Mouse (Mus musculus): ENCODE measurements around the gene Vwce. TPM values are rescaled to one million over a fixed set of nuclear protein-coding genes. Genes with fewer than 3 reads are reported as not detected.
A peak's percentile ranks its signal among the peaks of the same experiment; 100 is the strongest.

The Vwce gene
- polyA plus RNA-seq, 1 experiment from 2014 or later: 7.6 TPM

- Histone ChIP-seq H3K27me3 (replicated peaks) (no peaks in the 10 kb centered on the region), H3K27ac (peak overlapping the region; percentile 85), H3K4me3 (peak overlapping the region; percentile 82), H3K9ac (peak overlapping the region; percentile 94), H3K4me2 (peak overlapping the region; percentile 76), H3K36me3 (peaks cover 40% of the 10 kb centered on the region), H3K4me1 (peaks cover 50% of the 10 kb centered on the region), H3K9me3 (replicated peaks) (no peaks in the 10 kb centered on the region)
- 56% methylated on average over 3 of the region's 3 CpGs for WGBS (ENCODE audit: insufficient replicate concordance)
- no peak for ATAC-seq
Measured at GRCm38 (mm10) chr19:10604534-10604933, 29.5 kb upstream of the Vwce start.

DNA sequence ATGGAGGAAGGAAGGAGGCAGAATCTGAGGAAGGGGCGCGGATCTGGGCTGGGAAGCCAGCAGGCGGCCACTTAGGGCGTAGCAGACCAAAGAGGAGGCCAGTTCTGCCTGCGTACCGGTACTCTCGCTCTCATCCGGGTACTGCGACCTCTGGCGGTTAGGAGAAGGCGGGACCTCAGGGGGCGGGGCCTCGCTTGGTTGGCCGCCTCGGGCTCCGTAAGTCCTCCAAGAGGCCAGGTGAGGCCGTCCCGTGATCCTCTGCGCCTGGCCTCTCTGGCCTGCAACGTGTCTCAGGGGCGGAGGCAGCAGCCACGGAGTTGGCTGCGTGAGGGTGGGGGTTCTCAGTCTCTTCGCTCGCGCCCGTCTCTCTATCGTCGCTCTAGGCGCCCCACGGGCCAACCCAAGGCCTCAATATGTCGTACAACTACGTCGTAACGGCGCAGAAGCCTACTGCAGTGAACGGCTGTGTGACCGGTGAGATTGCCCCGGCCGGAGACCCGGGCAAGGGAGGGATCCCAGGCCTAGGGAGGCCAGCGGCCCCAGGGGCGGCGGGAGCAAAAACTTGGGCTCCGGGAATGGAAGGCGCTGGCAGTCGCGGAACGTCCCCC, 28.6 kb upstream of the Vwce start, which contains the start of the genes Ddb1 and Tkfc:
TSS of gene Ddb1 (plus strand) at position 35 of the 608 bp plus-strand sequence.
TSS of gene Tkfc (minus strand) at position 362 of the 608 bp plus-strand sequence.
- Histone ChIP-seq H3K9ac (peak within 1 kb of the TSS; percentile 94), H3K4me3 (peak within 1 kb of the TSS; percentile 82), H3K4me2 (peak within 1 kb of the TSS; percentile 76), H3K27me3 (replicated peaks) (no peaks in the 10 kb centered on the region), H3K9me3 (replicated peaks) (no peaks in the 10 kb centered on the region), H3K27ac (peak within 1 kb of the TSS; percentile 92), H3K36me3 (peaks cover 40% of the 10 kb centered on the region), H3K4me1 (peaks cover 50% of the 10 kb centered on the region)
- WGBS (ENCODE audit: insufficient replicate concordance): under 1% methylated on average over 49 of the region's 49 CpGs
- ATAC-seq: peak; percentile 97

- Histone ChIP-seq H3K36me3 (peaks cover 44% of the 10 kb centered on the region), H3K4me3 (peak overlapping the region; percentile 82), H3K4me2 (peak overlapping the region; percentile 76), H3K4me1 (peaks cover 50% of the 10 kb centered on the region), H3K9me3 (replicated peaks) (no peaks in the 10 kb centered on the region), H3K27ac (peak overlapping the region; percentile 92), H3K27me3 (replicated peaks) (no peaks in the 10 kb centered on the region), H3K9ac (peak overlapping the region; percentile 94)
- peak; percentile 38 for ATAC-seq
- WGBS (ENCODE audit: insufficient replicate concordance): 4% methylated on average over 20 of the region's 20 CpGs
Measured at GRCm38 (mm10) chr19:10605901-10606622, 28.0 kb upstream of the Vwce start.

GRCm38 (mm10) chr19:10608573-10609240, 25.3 kb upstream of the Vwce start:
- H3K36me3 ChIP-seq: peaks cover 70% of the 10 kb centered on the region
- no peak for ATAC-seq

GRCm38 (mm10) chr19:10634872-10635318, 882 bp downstream of the Vwce start:
- H3K4me1 ChIP-seq: peaks cover 62% of the 10 kb centered on the region
- WGBS (ENCODE audit: insufficient replicate concordance): 3% methylated on average over 21 of the region's 21 CpGs

More at GRCm38 (mm10) chr19:10608573-10609240, 25.3 kb upstream of the Vwce start:
- H3K4me3 ChIP-seq: no peak overlapping the region
- H3K9me3 ChIP-seq (replicated peaks): no peaks in the 10 kb centered on the region
- H3K27ac ChIP-seq: no peak overlapping the region
- H3K9ac ChIP-seq: no peak overlapping the region
- no peaks in the 10 kb centered on the region for H3K27me3 ChIP-seq (replicated peaks)
- peaks cover 33% of the 10 kb centered on the region for H3K4me1 ChIP-seq
- no peak overlapping the region for H3K4me2 ChIP-seq
- WGBS (ENCODE audit: insufficient replicate concordance): 92% methylated on average over 5 of the region's 5 CpGs

DNA sequence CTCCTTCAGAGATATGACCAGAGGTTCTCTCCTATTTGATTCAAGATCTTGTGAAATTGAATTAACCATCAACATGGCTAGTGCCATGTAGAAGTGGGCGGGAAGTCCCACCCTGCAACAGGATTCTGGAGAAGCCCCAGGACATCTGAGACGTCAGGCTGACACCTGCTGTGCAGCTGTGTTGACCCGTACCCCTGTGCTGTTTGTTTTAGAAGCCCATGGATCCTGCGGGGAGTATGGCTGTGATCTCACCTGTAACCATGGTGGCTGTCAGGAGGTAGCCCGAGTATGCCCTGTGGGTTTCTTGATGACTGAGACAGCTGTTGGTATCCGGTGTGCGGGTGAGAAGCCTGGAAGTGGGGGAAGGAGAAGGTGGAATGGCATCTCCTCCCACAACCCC, 3.8 kb downstream of the Vwce start:
- 0 out of 2 replicates have a peak, but pooled peaks cover 3% of the 10 kb centered on the region for H3K36me3 ChIP-seq
- H3K9me3 ChIP-seq (replicated peaks): no peaks in the 10 kb centered on the region
- ATAC-seq: no peak
- no peak overlapping the region for H3K9ac ChIP-seq
- H3K4me1 ChIP-seq: peaks cover 73% of the 10 kb centered on the region
- H3K4me2 ChIP-seq: no peak overlapping the region
- H3K27me3 ChIP-seq (replicated peaks): peaks cover 8% of the 10 kb centered on the region; the same call in 1 of the 2 replicates
- H3K27ac ChIP-seq: no peak overlapping the region
- 57% methylated on average over 7 of the region's 7 CpGs for WGBS (ENCODE audit: insufficient replicate concordance)
- no peak overlapping the region for H3K4me3 ChIP-seq

More at GRCm38 (mm10) chr19:10634872-10635318, 882 bp downstream of the Vwce start:
- Histone ChIP-seq H3K4me3 (peak overlapping the region; percentile 67), H3K27me3 (replicated peaks) (no peaks in the 10 kb centered on the region), H3K9ac (peak overlapping the region; percentile 86), H3K9me3 (replicated peaks) (no peaks in the 10 kb centered on the region), H3K36me3 (peaks cover 25% of the 10 kb centered on the region), H3K27ac (peak overlapping the region; percentile 81), H3K4me2 (peak overlapping the region; percentile 99)
- ATAC-seq: peak; percentile 88

GRCm38 (mm10) chr19:10640080-10640479, 6.1 kb downstream of the Vwce start:
- Histone ChIP-seq H3K36me3 (peaks cover 11% of the 10 kb centered on the region; the same call in 1 of the 2 replicates), H3K9ac (peak overlapping the region; percentile 47), H3K27ac (peak overlapping the region; percentile 58), H3K4me3 (no peak overlapping the region; the same call in 1 of the 2 replicates), H3K4me1 (peaks cover 59% of the 10 kb centered on the region), H3K9me3 (replicated peaks) (no peaks in the 10 kb centered on the region), H3K27me3 (replicated peaks) (peaks cover 15% of the 10 kb centered on the region), H3K4me2 (peak overlapping the region; percentile 48)
- WGBS (ENCODE audit: insufficient replicate concordance): 6% methylated on average over 5 of the region's 5 CpGs
- ATAC-seq: peak; percentile 72

GRCm38 (mm10) chr19:10640589-10641378, 6.8 kb downstream of the Vwce start:
- no peak overlapping the region; the same call in 1 of the 2 replicates for H3K9ac ChIP-seq
- peak overlapping the region; percentile 58 for H3K27ac ChIP-seq
- peaks cover 17% of the 10 kb centered on the region for H3K27me3 ChIP-seq (replicated peaks)
- WGBS (ENCODE audit: insufficient replicate concordance): 53% methylated on average over 13 of the region's 13 CpGs
- H3K4me3 ChIP-seq: no peak overlapping the region; the same call in 1 of the 2 replicates
- H3K4me1 ChIP-seq: peaks cover 52% of the 10 kb centered on the region
- H3K9me3 ChIP-seq (replicated peaks): no peaks in the 10 kb centered on the region
- peak overlapping the region; percentile 48 for H3K4me2 ChIP-seq
- H3K36me3 ChIP-seq: peaks cover 12% of the 10 kb centered on the region; the same call in 1 of the 2 replicates
- ATAC-seq: no peak

- Histone ChIP-seq H3K4me2 (no peak overlapping the region), H3K4me1 (peaks cover 12% of the 10 kb centered on the region), H3K4me3 (no peak overlapping the region), H3K27me3 (replicated peaks) (peaks cover 48% of the 10 kb centered on the region), H3K9me3 (replicated peaks) (no peaks in the 10 kb centered on the region), H3K27ac (no peak overlapping the region), H3K9ac (no peak overlapping the region), H3K36me3 (peaks cover 26% of the 10 kb centered on the region)
- WGBS (ENCODE audit: insufficient replicate concordance): 76% methylated on average over 2 of the region's 2 CpGs
- ATAC-seq: no peak
Measured at GRCm38 (mm10) chr19:10645616-10646015, 11.6 kb downstream of the Vwce start.

GRCm38 (mm10) chr19:10648156-10648555, 14.1 kb downstream of the Vwce start:
- Histone ChIP-seq H3K9me3 (replicated peaks) (no peaks in the 10 kb centered on the region), H3K27ac (no peak overlapping the region), H3K9ac (no peak overlapping the region), H3K4me2 (no peak overlapping the region), H3K27me3 (replicated peaks) (peaks cover 40% of the 10 kb centered on the region), H3K4me3 (no peak overlapping the region), H3K4me1 (peaks cover 12% of the 10 kb centered on the region), H3K36me3 (peaks cover 32% of the 10 kb centered on the region)
- ATAC-seq: no peak
- 65% methylated on average over 8 of the region's 8 CpGs for WGBS (ENCODE audit: insufficient replicate concordance)

DNA sequence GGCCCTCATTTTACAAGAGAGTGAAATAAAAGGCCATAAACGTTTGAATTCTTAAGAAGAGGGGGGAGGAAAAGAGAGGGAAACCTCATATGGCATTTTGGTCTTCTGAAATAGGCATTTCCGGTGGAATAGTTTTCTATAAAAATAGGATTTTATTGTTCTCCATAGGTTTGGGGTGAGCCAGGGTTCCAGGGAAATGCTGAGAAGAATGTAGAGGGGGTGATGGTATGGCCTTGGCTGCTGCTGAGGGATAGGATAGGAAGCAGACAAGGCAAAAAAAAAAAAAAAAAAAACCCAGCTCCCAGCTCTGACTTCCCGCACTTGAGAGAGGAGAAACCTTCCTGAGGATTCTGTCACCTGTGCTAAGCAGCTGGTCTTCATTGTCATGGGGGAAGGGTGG, 22.0 kb downstream of the Vwce start:
- H3K9ac ChIP-seq: peak overlapping the region; percentile 47; the same call in 1 of the 2 replicates
- H3K36me3 ChIP-seq: peaks cover 21% of the 10 kb centered on the region
- peak overlapping the region; percentile 83 for H3K27ac ChIP-seq
- WGBS (ENCODE audit: insufficient replicate concordance): 61% methylated on average over 3 of the region's 3 CpGs
- no peaks in the 10 kb centered on the region for H3K27me3 ChIP-seq (replicated peaks)
- no peak for ATAC-seq
- no peak overlapping the region for H3K4me2 ChIP-seq
- H3K9me3 ChIP-seq (replicated peaks): no peaks in the 10 kb centered on the region
- no peak overlapping the region for H3K4me3 ChIP-seq
- peaks cover 72% of the 10 kb centered on the region for H3K4me1 ChIP-seq
